Comparison of ENCODE assay signal across 22 mouse cellular contexts in genomic region chr16:18568599-18568998, GRCm38 (mm10). TPM values are rescaled to one million over a fixed set of nuclear protein-coding genes. Genes with fewer than 3 reads are reported as not detected.
DNase-seq lines count a peak whose midpoint lies in the region; ATAC-seq lines count a peak whose summit lies in the region.
"Had no signal": no experiment of that assay in that cellular context is flagged by ENCODE, and none has a peak within 500 bp of the region (broad histone marks: within the 10 kb centered on the region; RNA-seq: fewer than 3 reads in every experiment).

No protein-coding gene starts in this region.

- no peaks in the 10 kb centered on the region for H3K9me3 ChIP-seq in embryonic facial prominence, embryonic 13.5 days
- no peaks in the 10 kb centered on the region; the same call in 1 of the 2 replicates for H3K9me3 ChIP-seq in embryonic facial prominence, embryonic 10.5 days
- H3K9me3 ChIP-seq in heart, embryonic 10.5 days = no peaks in the 10 kb centered on the region
- no peaks in the 10 kb centered on the region for H3K9me3 ChIP-seq in neural tube, embryonic 14.5 days (ENCODE audit: control insufficient read depth, low read length)
- H3K9me3 ChIP-seq in neural tube, embryonic 15.5 days (replicated peaks) = no peaks in the 10 kb centered on the region
- peaks cover 11% of the 10 kb centered on the region; the same call in 1 of the 2 replicates for H3K9me3 ChIP-seq in embryonic facial prominence, embryonic 14.5 days (ENCODE audit: control insufficient read depth, low read length)
- H3K9me3 ChIP-seq: G1E had no signal

- no peak overlapping the region for H3K4me3 ChIP-seq in embryonic facial prominence, embryonic 13.5 days
- no peak overlapping the region for H3K4me3 ChIP-seq in embryonic facial prominence, embryonic 10.5 days
- H3K4me3 ChIP-seq in heart, embryonic 10.5 days = no peak overlapping the region
- no peak overlapping the region for H3K4me3 ChIP-seq in neural tube, embryonic 14.5 days (ENCODE audit: low read depth, low read length)
- no peak overlapping the region for H3K4me3 ChIP-seq in neural tube, embryonic 15.5 days (replicated peaks)
- no peak overlapping the region for H3K4me3 ChIP-seq in embryonic facial prominence, embryonic 14.5 days (ENCODE audit: low read depth, low read length)

- H3K27me3 ChIP-seq in embryonic facial prominence, embryonic 13.5 days = no peaks in the 10 kb centered on the region
- no peaks in the 10 kb centered on the region; the same call in none of the 2 replicates for H3K27me3 ChIP-seq in embryonic facial prominence, embryonic 10.5 days (replicated peaks; ENCODE audit: low read depth, poor library complexity, severe bottlenecking)
- H3K27me3 ChIP-seq in heart, embryonic 10.5 days (ENCODE audit: insufficient read depth, poor library complexity, severe bottlenecking) = peaks cover 18% of the 10 kb centered on the region
- no peaks in the 10 kb centered on the region for H3K27me3 ChIP-seq in neural tube, embryonic 14.5 days (ENCODE audit: control insufficient read depth, insufficient read depth, low read length)
- H3K27me3 ChIP-seq in neural tube, embryonic 15.5 days (replicated peaks) = no peaks in the 10 kb centered on the region
- no peaks in the 10 kb centered on the region for H3K27me3 ChIP-seq in embryonic facial prominence, embryonic 14.5 days (replicated peaks; ENCODE audit: control insufficient read depth, insufficient read depth, low read length)
- H3K27me3 ChIP-seq: CH12.LX, Patski had no signal

- H3K4me1 ChIP-seq in embryonic facial prominence, embryonic 13.5 days = peaks cover 17% of the 10 kb centered on the region
- peaks cover 6% of the 10 kb centered on the region; the same call in 1 of the 2 replicates for H3K4me1 ChIP-seq in embryonic facial prominence, embryonic 10.5 days
- no peaks in the 10 kb centered on the region for H3K4me1 ChIP-seq in heart, embryonic 10.5 days
- no peaks in the 10 kb centered on the region for H3K4me1 ChIP-seq in neural tube, embryonic 14.5 days (ENCODE audit: control insufficient read depth, insufficient read depth, low read length)
- no peaks in the 10 kb centered on the region for H3K4me1 ChIP-seq in neural tube, embryonic 15.5 days
- no peaks in the 10 kb centered on the region for H3K4me1 ChIP-seq in embryonic facial prominence, embryonic 14.5 days (ENCODE audit: control insufficient read depth, insufficient read depth, low read length)

- H3K27ac ChIP-seq in embryonic facial prominence, embryonic 13.5 days = peak overlapping the region; percentile 7; the same call in 1 of the 2 replicates
- H3K27ac ChIP-seq in embryonic facial prominence, embryonic 10.5 days (replicated peaks) = no peak overlapping the region
- H3K27ac ChIP-seq in heart, embryonic 10.5 days = no peak overlapping the region
- no peak overlapping the region for H3K27ac ChIP-seq in neural tube, embryonic 14.5 days (ENCODE audit: low read depth, low read length)
- no peak overlapping the region for H3K27ac ChIP-seq in neural tube, embryonic 15.5 days (replicated peaks)
- no peak overlapping the region for H3K27ac ChIP-seq in embryonic facial prominence, embryonic 14.5 days (replicated peaks; ENCODE audit: low read depth, low read length)

- 0 out of 2 replicates have a peak, but pooled peaks have one; percentile 65 for ATAC-seq in embryonic facial prominence, embryonic 13.5 days (ENCODE audit: insufficient number of reproducible peaks, insufficient read depth, low FRiP score, low TSS enrichment, low read depth)
- no peak for ATAC-seq in neural tube, embryonic 14.5 days (ENCODE audit: low read depth)
- ATAC-seq in neural tube, embryonic 15.5 days (ENCODE audit: low FRiP score) = no peak
- ATAC-seq in embryonic facial prominence, embryonic 14.5 days (ENCODE audit: low read depth) = peak; percentile 65; the same call in 1 of the 2 replicates
- ATAC-seq: activated CD4-positive, CD25-positive, alpha-beta regulatory T cell, adult 4 months; CD4-positive, CD25-positive, alpha-beta regulatory T cell, adult 4 months; Patski had no signal

- 60% methylated on average over 7 of the region's 7 CpGs for WGBS in embryonic facial prominence, embryonic 13.5 days
- 76% methylated on average over 7 of the region's 7 CpGs for WGBS in embryonic facial prominence, embryonic 10.5 days
- 69% methylated on average over 7 of the region's 7 CpGs for WGBS in heart, embryonic 10.5 days
- WGBS in neural tube, embryonic 14.5 days = 74% methylated on average over 7 of the region's 7 CpGs
- WGBS in neural tube, embryonic 15.5 days = 65% methylated on average over 7 of the region's 7 CpGs
- WGBS in embryonic facial prominence, embryonic 14.5 days = 60% methylated on average over 7 of the region's 7 CpGs

- H3K36me3 ChIP-seq in embryonic facial prominence, embryonic 13.5 days = peaks cover 13% of the 10 kb centered on the region
- H3K36me3 ChIP-seq in embryonic facial prominence, embryonic 10.5 days (replicated peaks) = no peaks in the 10 kb centered on the region
- no peaks in the 10 kb centered on the region for H3K36me3 ChIP-seq in heart, embryonic 10.5 days
- H3K36me3 ChIP-seq in neural tube, embryonic 14.5 days (ENCODE audit: control insufficient read depth, insufficient read depth, low read length) = no peaks in the 10 kb centered on the region
- no peaks in the 10 kb centered on the region for H3K36me3 ChIP-seq in neural tube, embryonic 15.5 days
- no peaks in the 10 kb centered on the region for H3K36me3 ChIP-seq in embryonic facial prominence, embryonic 14.5 days (ENCODE audit: control insufficient read depth, insufficient read depth, low read length)

- no peak overlapping the region for H3K4me2 ChIP-seq in embryonic facial prominence, embryonic 13.5 days
- no peak overlapping the region for H3K4me2 ChIP-seq in neural tube, embryonic 14.5 days (ENCODE audit: low read depth, low read length)
- H3K4me2 ChIP-seq in neural tube, embryonic 15.5 days = no peak overlapping the region
- no peak overlapping the region for H3K4me2 ChIP-seq in embryonic facial prominence, embryonic 14.5 days (ENCODE audit: low read depth, low read length)

- DNase-seq in embryonic facial prominence, embryonic 10.5 days (ENCODE audit: low spot score) = no peak
- peak; percentile 71 for DNase-seq in heart, adult 11 months
- DNase-seq in heart, embryonic 10.5 days (ENCODE audit: low spot score) = no peak
- DNase-seq in embryonic facial prominence, embryonic 14.5 days (ENCODE audit: low spot score) = no peak
- DNase-seq in frontal cortex, postnatal 10 days (ENCODE audit: low spot score in 2 of 2) = no peak
- DNase-seq: adrenal gland, adult 2 months; adrenal gland, adult 8-10 months; adrenal gland, postnatal 10 days; adrenal gland, postnatal 14 days; adrenal gland, postnatal 25 days; adrenal gland, postnatal 36 days; B cell, adult 2 months; cerebellum, adult 11 months; cerebellum, adult 11-12 months had no signal

- 0 out of 2 replicates have a peak overlapping the region, but pooled peaks have one; percentile 27 for H3K9ac ChIP-seq in embryonic facial prominence, embryonic 13.5 days
- 0 out of 2 replicates have a peak overlapping the region, but pooled peaks have one; percentile 7 for H3K9ac ChIP-seq in neural tube, embryonic 14.5 days (replicated peaks; ENCODE audit: low read depth, low read length)
- no peak overlapping the region for H3K9ac ChIP-seq in neural tube, embryonic 15.5 days (replicated peaks)
- H3K9ac ChIP-seq in embryonic facial prominence, embryonic 14.5 days (ENCODE audit: low read depth, low read length) = no peak overlapping the region

RNA-seq across cellular contexts. Expression of gene Tbx1, which starts 21.9 kb away (rescaled TPM):
- polyA plus RNA-seq in embryonic facial prominence, embryonic 13.5 days (2015; fragmentation: Nextera tagmentation; extraction: Ambion mirVana) = 7.9 and 8.3 TPM in 2 replicates
- polyA plus RNA-seq in embryonic facial prominence, embryonic 10.5 days (2016; fragmentation: Nextera tagmentation; extraction: Ambion mirVana) = 8.1 and 9.5 TPM in 2 replicates
- polyA plus RNA-seq in heart, embryonic 10.5 days (2016; fragmentation: Nextera tagmentation; extraction: Ambion mirVana) = 1.00 and 6.9 TPM in 2 replicates
- 0.64 and 1.5 TPM in 2 replicates for polyA plus RNA-seq in neural tube, embryonic 14.5 days (2014; fragmentation: Nextera tagmentation; extraction: Ambion mirVana)
- 1.2 and 1.9 TPM in 2 replicates for polyA plus RNA-seq in neural tube, embryonic 15.5 days (2015; fragmentation: Nextera tagmentation; extraction: Ambion mirVana)
- polyA plus RNA-seq in embryonic facial prominence, embryonic 14.5 days (2014; fragmentation: Nextera tagmentation; extraction: Ambion mirVana) = 10.5 and 12.4 TPM in 2 replicates
- polyA plus RNA-seq: activated CD4-positive, CD25-positive, alpha-beta regulatory T cell, adult 4 months; CD4-positive, CD25-positive, alpha-beta regulatory T cell, adult 4 months; G1E had no signal

RNA-seq across cellular contexts. Expression of gene Gp1bb, which starts 53.6 kb away (rescaled TPM):
- polyA plus RNA-seq in embryonic facial prominence, embryonic 13.5 days (2015; fragmentation: Nextera tagmentation; extraction: Ambion mirVana) = 2.2 and 3.2 TPM in 2 replicates
- polyA plus RNA-seq in embryonic facial prominence, embryonic 10.5 days (2016; fragmentation: Nextera tagmentation; extraction: Ambion mirVana) = 2.6 and 3.5 TPM in 2 replicates
- polyA plus RNA-seq in heart, embryonic 10.5 days (2016; fragmentation: Nextera tagmentation; extraction: Ambion mirVana) = 6.0 and 7.4 TPM in 2 replicates
- 11.5 and 14.1 TPM in 2 replicates for polyA plus RNA-seq in neural tube, embryonic 14.5 days (2014; fragmentation: Nextera tagmentation; extraction: Ambion mirVana)
- polyA plus RNA-seq in neural tube, embryonic 15.5 days (2015; fragmentation: Nextera tagmentation; extraction: Ambion mirVana) = 10.1 and 11.5 TPM in 2 replicates
- 3.0 and 3.1 TPM in 2 replicates for polyA plus RNA-seq in embryonic facial prominence, embryonic 14.5 days (2014; fragmentation: Nextera tagmentation; extraction: Ambion mirVana)
- polyA plus RNA-seq: activated CD4-positive, CD25-positive, alpha-beta regulatory T cell, adult 4 months; CD4-positive, CD25-positive, alpha-beta regulatory T cell, adult 4 months had no signal

RNA-seq across cellular contexts. Expression of gene Gm49601, which starts 57.6 kb away (rescaled TPM):
- 4.5 and 7.4 TPM in 2 replicates for polyA plus RNA-seq in embryonic facial prominence, embryonic 13.5 days (2015; fragmentation: Nextera tagmentation; extraction: Ambion mirVana)
- polyA plus RNA-seq in embryonic facial prominence, embryonic 10.5 days (2016; fragmentation: Nextera tagmentation; extraction: Ambion mirVana) = 3.2 and 3.6 TPM in 2 replicates
- 0.26 and 1.1 TPM in 2 replicates for polyA plus RNA-seq in heart, embryonic 10.5 days (2016; fragmentation: Nextera tagmentation; extraction: Ambion mirVana)
- polyA plus RNA-seq in neural tube, embryonic 14.5 days (2014; fragmentation: Nextera tagmentation; extraction: Ambion mirVana) = 8.3 and 10.7 TPM in 2 replicates
- 14.0 and 21.3 TPM in 2 replicates for polyA plus RNA-seq in neural tube, embryonic 15.5 days (2015; fragmentation: Nextera tagmentation; extraction: Ambion mirVana)
- 2.4 and 2.6 TPM in 2 replicates for polyA plus RNA-seq in embryonic facial prominence, embryonic 14.5 days (2014; fragmentation: Nextera tagmentation; extraction: Ambion mirVana)
- polyA plus RNA-seq: activated CD4-positive, CD25-positive, alpha-beta regulatory T cell, adult 4 months; CD4-positive, CD25-positive, alpha-beta regulatory T cell, adult 4 months; G1E had no signal

Comparison
In these comparisons a context has a peak if more than half of its experiments do, and no peak if none do; other contexts are left out.
1. H3K9ac ChIP-seq: peak in embryonic facial prominence, embryonic 13.5 days (single experiment) and neural tube, embryonic 14.5 days (single experiment); none in neural tube, embryonic 15.5 days (single experiment) and embryonic facial prominence, embryonic 14.5 days (single experiment).
2. ATAC-seq: peak in embryonic facial prominence, embryonic 13.5 days (single experiment) and embryonic facial prominence, embryonic 14.5 days (single experiment); none in neural tube, embryonic 14.5 days (single experiment) and neural tube, embryonic 15.5 days (single experiment).